In the genomic region with DNA sequence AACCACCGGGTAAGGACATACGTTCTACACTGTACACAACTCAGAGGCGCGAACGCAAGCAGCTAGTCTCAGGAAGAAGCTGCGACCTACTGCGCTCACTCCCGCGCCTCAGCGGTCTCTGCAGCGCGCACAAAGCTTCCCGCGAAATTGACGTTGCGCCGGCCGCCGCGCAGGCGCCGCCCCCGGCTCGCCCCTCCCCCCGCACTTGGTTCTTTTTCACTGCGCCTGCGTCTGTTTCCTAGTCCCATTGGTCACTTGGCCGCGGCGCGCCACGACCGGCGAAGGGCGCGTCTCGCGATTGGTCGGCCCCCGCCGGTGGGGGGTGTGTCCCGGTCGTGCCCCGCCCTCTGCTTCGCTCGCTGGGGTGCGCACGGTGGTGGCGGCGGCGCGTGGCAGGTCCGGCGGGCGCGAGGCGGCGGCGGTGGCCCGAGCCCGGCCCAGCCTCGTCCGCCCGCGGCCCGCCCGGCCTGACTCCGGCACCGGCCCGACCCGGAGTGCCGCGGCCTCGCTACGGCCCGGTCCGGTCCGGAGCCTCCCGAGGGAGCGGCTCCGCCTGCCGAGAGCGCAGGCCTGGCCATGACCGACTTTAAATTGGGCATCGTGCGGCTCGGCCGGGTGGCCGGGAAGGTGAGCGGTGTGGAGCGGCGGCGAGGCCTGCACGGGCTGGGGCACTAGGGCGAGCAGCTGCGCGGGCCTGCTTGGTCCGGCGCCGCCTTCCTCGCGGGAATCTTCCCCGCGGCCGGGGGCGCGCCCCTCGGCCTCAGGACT, we compare ENCODE assay signal across 8 mouse cellular contexts. TPM values are rescaled to one million over a fixed set of nuclear protein-coding genes. Genes with fewer than 3 reads are reported as not detected.
A peak's percentile ranks its signal among the peaks of the same experiment; 100 is the strongest.
DNase-seq lines count a peak whose midpoint lies in the region; ATAC-seq lines count a peak whose summit lies in the region.

Gene Zmynd19 (plus strand): TSS at position 372 of the 768 bp plus-strand sequence.

- no peaks in the 10 kb centered on the region for H3K27me3 ChIP-seq in hindbrain, embryonic 15.5 days

- no peaks in the 10 kb centered on the region for H3K9me3 ChIP-seq in hindbrain, embryonic 15.5 days

- H3K27ac ChIP-seq in hindbrain, embryonic 15.5 days (replicated peaks), result peak within 1 kb of the TSS; percentile 75

- ATAC-seq in hindbrain, embryonic 15.5 days (ENCODE audit: low FRiP score, low read depth), result peak; percentile 98

- H3K9ac ChIP-seq in hindbrain, embryonic 15.5 days, result peak within 1 kb of the TSS; percentile 86

- peaks cover 30% of the 10 kb centered on the region for H3K36me3 ChIP-seq in hindbrain, embryonic 15.5 days

- WGBS in hindbrain, embryonic 15.5 days, result 0% methylated on average over 44 of the region's 108 CpGs

- peaks cover 20% of the 10 kb centered on the region for H3K4me1 ChIP-seq in hindbrain, embryonic 15.5 days (replicated peaks)

- peak within 1 kb of the TSS; percentile 76 for H3K4me2 ChIP-seq in hindbrain, embryonic 15.5 days

- peak within 1 kb of the TSS; percentile 91 for H3K4me3 ChIP-seq in hindbrain, embryonic 15.5 days

- DNase-seq in R1 (ENCODE audit: low read depth, low spot score), result peak; percentile 96
- peak; percentile 99 to 100 for DNase-seq in cerebellum, postnatal 25 days
- DNase-seq in frontal cortex, postnatal 36 days (ENCODE audit: low spot score in 2 of 2), result peak; percentile 96 to 97
- peak; percentile 93 for DNase-seq in left cerebral cortex, adult 11 months (ENCODE audit: low spot score)
- DNase-seq in lung, postnatal 4 days, result peak; percentile 99
- peak; percentile 95 for DNase-seq in retina, postnatal 7 days (ENCODE audit: low read depth, low spot score)
- DNase-seq in urinary bladder, adult 2 months (ENCODE audit: low spot score), result peak; percentile 97

RNA-seq across cellular contexts. Expression of gene Zmynd19, which starts in this region (rescaled TPM):
- polyA plus RNA-seq in hindbrain, embryonic 15.5 days (2015; fragmentation: Nextera tagmentation; extraction: Ambion mirVana), result 23.8 and 25.4 TPM in 2 replicates
- 9.4 and 11.7 TPM in 2 replicates for polyA plus RNA-seq in urinary bladder, adult 2 months (2012; rRNA removed)

Comparison
In these comparisons a context has a peak if more than half of its experiments do, and no peak if none do; other contexts are left out.
1. Peak in every context shown above with its lines: DNase-seq, ATAC-seq, H3K4me3 ChIP-seq and H3K27ac ChIP-seq.